Mouse (Mus musculus) hindlimb bud, embryonic 11.5 days (tissue): Measurements from ENCODE around the gene Rad54l.

Experiments used
- DNase-seq: peaks from one replicate; pipeline ENCODE4 v3.0.0-alpha.2; 2012; ENCODE audit warnings: low read depth, low spot score; ENCODE audit errors: extremely low spot score

Rad54l gene

GRCm38 (mm10) chr4:116141736-116142135, 18.2 kb upstream of the Rad54l start:
- DNase-seq = no peak

DNA sequence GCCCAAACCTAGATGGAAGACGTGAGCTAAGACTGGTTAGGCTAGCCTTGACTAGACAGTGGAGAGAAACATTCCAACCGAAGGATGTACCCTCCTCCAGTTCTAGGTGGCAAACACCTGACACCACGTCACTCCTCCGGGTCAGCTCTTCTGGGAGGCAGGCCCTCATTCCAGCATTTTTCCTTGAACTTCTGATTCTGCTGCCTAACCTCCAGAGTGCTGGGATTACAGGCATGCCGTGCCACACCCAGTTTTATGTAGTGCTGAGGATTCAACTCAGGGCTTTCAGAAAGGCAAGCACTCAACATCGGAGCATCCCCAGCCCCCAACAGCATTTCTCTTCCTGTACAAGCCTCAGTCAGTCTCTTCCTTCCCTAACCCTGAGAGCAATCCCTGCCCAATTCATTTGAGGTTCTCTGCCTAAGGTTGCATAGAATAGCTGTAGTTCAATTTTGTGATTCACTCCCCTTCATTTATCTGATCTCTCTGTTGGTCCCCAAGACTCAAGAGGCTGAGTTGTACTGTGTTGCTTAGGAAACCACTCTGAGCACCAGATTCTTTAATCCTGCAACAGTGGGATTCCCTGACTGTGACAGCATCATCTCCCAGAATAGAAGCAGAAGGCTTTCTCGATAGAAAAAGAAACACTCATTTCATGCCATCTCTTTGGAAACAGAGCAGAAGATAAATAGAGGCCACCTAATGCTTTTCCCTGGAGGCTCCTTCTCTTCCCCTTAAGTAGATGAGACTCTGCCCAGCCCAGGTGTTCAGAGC, 17.5 kb upstream of the Rad54l start:
- DNase-seq = no peak

GRCm38 (mm10) chr4:116137421-116137996, 14.0 kb upstream of the Rad54l start:
- no peak for DNase-seq

- no peak for DNase-seq
These were observed 11.5 kb upstream of the Rad54l start for GRCm38 (mm10) chr4:116134990-116135389.

DNA sequence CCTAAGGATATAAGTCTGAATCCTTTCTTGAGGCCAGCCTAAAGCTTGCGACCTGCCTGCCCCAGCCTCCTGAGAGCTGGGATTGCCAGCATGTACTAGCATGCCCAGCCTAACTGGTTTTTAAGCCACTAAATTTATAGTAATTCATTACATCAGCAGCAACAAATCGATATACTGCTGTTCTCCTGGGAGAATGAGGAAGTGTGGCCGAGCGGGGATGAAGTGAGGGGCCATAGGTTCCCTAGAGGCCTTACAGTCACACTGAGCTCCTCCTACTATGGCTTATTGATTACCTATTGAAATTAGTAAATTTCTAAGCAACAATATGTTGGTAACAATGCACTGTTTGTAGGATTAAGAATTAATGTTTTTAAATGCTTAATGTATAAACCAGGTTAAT, 9.6 kb upstream of the Rad54l start:
- no peak for DNase-seq

- no peak for DNase-seq
These were observed 4.5 kb upstream of the Rad54l start for GRCm38 (mm10) chr4:116127956-116128355.

GRCm38 (mm10) chr4:116125803-116126386, 2.4 kb upstream of the Rad54l start:
- DNase-seq = no peak

GRCm38 (mm10) chr4:116122762-116123161, 728 bp downstream of the Rad54l start:
- no peak for DNase-seq

GRCm38 (mm10) chr4:116111486-116111885, 12.0 kb downstream of the Rad54l start:
- no peak for DNase-seq

- DNase-seq = no peak
These were observed 12.8 kb downstream of the Rad54l start for GRCm38 (mm10) chr4:116110695-116111094.

- no peak for DNase-seq
These were observed 18.2 kb downstream of the Rad54l start for GRCm38 (mm10) chr4:116105278-116105677.

DNA sequence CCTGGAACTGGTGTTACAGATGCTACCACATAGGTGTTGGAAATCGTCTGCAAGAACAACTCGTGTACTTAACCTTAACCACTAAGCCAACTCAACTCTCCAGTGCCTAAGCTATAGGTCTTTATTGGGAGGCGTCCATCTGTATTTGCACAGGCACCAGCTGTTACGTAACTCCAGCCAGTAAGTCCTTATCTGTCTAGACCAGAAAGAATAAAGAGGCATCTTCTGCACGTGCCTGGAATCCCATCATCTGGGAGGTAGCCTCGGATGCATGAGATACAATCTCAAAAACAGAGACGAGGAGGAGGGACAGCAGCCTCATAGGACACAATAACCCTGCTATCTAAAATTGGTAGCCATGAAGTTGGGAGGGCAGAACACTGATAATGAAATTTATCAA, 22.5 kb downstream of the Rad54l start:
- DNase-seq = no peak

GRCm38 (mm10) chr4:116097211-116097610, 26.3 kb downstream of the Rad54l start:
- no peak for DNase-seq

DNA sequence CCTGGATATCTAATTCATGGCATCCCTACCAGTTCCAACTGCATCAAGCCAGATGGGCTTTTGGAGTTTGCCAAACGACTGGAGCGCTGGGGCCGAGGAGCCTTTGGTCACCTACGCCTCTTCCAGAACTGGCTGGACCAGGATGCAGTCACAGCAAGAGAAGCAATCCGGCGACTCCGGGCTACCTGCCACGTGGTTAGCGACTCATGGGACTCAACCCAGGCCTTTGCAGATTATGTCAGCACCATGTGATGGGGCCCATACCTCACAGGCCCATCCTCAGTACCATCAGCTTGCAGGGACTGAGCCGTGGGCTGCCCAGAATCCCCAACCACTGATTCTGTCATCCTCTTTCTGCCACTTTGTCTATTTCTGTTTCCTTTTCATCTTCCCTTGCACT, 27.2 kb downstream of the Rad54l start:
- no peak for DNase-seq

DNA sequence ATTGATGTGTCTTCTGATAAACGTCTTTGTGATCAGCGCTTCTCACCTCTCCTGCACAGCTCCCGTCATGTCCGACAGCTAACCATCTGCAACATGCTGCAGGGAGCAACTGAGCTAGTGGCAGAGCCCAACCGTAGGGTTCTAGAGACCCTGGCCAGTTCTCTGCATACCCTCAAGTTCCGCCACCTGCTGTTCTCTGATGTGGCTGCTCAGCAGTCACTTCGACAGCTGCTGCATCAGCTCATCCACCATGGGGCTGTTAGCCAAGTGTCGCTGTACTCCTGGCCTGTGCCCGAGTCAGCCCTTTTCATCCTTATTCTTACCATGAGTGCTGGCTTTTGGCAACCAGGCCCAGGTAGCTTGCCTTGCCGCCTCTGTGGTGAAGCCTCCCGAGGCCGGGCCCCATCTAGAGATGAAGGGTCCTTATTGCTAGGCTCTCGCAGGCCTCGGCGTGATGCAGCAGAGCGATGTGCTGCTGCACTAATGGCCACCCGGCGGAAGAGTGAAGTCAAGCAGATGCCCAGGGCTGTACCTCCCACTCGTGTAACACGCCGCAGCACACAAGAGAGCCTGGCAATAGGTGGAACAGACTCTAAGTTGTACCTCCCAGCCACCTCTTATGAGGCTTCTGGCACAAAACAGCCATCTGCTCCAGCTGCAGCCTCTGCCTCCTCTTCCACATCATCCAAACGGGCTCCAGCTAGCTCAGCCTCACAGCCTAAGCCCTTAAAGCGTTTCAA, 34.8 kb downstream of the Rad54l start:
- no peak for DNase-seq

DNA sequence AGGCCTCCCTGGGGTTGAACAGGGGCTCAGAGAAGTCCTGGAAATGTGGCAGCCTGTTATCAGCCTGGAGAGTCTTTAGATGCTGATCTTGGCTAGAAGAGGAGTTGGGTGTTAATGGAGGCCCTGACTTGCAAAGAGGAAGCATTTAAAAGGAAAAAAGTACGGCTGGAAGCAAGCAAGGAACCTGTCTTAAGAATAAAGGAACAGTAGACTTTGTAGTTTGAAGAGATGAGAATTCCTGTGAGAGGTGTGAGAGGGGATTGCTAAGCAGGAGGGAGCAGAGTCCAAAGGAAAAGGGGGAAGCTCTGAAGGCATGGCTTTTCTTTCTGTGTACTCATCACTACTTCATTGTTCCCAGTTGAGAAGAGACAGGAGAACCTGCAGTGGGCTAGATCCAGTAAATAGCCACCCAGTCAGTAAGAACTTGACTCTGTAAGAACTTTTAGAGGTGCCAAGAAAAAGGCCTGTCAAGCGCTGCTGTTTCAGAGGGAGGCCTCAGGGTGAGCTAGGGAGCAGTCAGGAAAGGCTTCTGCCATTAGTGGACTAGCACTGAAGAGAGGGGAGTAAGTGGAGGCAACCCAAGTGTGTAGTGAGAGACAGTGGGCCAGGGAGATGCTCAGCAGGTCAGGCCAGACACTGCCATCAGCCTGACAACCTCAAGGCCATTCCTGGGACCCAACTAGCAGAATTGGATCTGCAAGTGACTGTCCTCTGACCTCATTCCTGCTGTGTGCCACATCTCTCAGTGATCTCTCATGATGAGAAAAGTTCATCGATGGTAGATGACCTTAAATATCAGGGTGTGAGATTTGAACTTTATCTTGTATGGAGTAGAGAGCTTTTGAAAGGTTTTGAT, 46.0 kb downstream of the Rad54l start:
- no peak for DNase-seq

GRCm38 (mm10) chr4:116076369-116077231, 46.9 kb downstream of the Rad54l start:
- no peak for DNase-seq

DNA sequence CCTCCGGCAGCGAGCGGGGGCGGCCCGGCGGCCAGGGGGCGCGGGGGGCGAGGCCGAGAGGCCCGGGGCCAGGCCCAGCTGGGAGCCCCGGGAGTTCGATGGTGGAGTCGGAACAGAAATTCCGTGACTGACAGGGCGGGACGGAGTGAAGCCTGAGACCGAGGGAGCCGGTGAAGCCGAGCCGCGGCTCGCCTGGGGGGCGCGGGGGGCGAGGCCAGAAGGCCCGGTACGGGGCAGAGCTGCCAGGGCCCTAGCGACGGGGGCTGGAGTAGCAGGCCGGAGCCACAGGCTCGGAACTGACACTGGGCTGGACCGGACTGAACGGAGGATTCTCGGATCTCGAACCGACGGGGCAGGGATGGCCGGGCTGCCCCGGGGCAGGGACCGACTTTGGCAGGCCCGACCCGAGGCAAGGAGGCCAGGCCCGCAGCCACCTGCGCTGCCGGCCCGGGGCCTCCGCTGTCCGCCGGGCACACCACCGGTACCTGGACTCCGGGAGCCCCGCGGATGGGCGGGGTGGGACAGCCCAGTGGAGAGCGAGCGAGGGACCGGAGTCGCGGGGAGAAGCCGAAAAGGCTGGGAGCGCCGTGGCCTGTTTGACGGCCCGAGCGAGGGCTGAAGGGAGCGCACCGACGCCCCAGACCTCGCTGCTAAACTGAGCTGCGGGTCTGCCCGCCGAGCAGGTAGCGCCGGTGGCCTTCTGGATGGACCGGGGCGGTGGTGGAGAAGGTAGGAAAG, 47.7 kb downstream of the Rad54l start:
- DNase-seq = no peak
